Mouse (Mus musculus): ENCODE results near the gene Foxm1. TPM values are rescaled to one million over a fixed set of nuclear protein-coding genes. Genes with fewer than 3 reads are reported as not detected.
A peak's percentile ranks its signal among the peaks of the same experiment; 100 is the strongest.

The Foxm1 gene
- polyA plus RNA-seq, 1 experiment from 2014 or later, result 23.2 TPM

GRCm38 (mm10) chr6:128408544-128409125 is 45.9 kb downstream of the Foxm1 start:
- H3K36me3 ChIP-seq, result peaks cover 34% of the 10 kb centered on the region
- no peak overlapping the region for H3K4me2 ChIP-seq

GRCm38 (mm10) chr6:128410305-128410704 is 47.5 kb downstream of the Foxm1 start:
- Histone ChIP-seq H3K9me3 (no peaks in the 10 kb centered on the region), H3K36me3 (peaks cover 34% of the 10 kb centered on the region)

More at GRCm38 (mm10) chr6:128408544-128409125, 45.9 kb downstream of the Foxm1 start:
- no peaks in the 10 kb centered on the region for H3K27me3 ChIP-seq (replicated peaks)
- no peak for ATAC-seq (ENCODE audit: insufficient read depth, low FRiP score, low read depth)
- no peak overlapping the region for H3K27ac ChIP-seq
- no peak overlapping the region for H3K4me3 ChIP-seq (replicated peaks)
- H3K9ac ChIP-seq, result no peak overlapping the region
- no peaks in the 10 kb centered on the region for H3K9me3 ChIP-seq
- no peaks in the 10 kb centered on the region for H3K4me1 ChIP-seq
- WGBS, result 87% methylated on average over 7 of the region's 7 CpGs

GRCm38 (mm10) chr6:128411115-128411514 is 48.3 kb downstream of the Foxm1 start:
- Histone ChIP-seq H3K4me3 (replicated peaks) (no peak overlapping the region), H3K36me3 (peaks cover 34% of the 10 kb centered on the region), H3K9ac (no peak overlapping the region), H3K9me3 (no peaks in the 10 kb centered on the region), H3K27me3 (replicated peaks) (no peaks in the 10 kb centered on the region), H3K4me2 (no peak overlapping the region), H3K4me1 (no peaks in the 10 kb centered on the region), H3K27ac (no peak overlapping the region)
- WGBS, result 14% methylated on average over 3 of the region's 3 CpGs
- no peak for ATAC-seq (ENCODE audit: insufficient read depth, low FRiP score, low read depth)

More at GRCm38 (mm10) chr6:128410305-128410704, 47.5 kb downstream of the Foxm1 start:
- WGBS, result 95% methylated on average over 13 of the region's 13 CpGs
- Histone ChIP-seq H3K4me1 (no peaks in the 10 kb centered on the region), H3K4me2 (no peak overlapping the region), H3K9ac (no peak overlapping the region), H3K27me3 (replicated peaks) (no peaks in the 10 kb centered on the region), H3K27ac (no peak overlapping the region), H3K4me3 (replicated peaks) (no peak overlapping the region)
- no peak for ATAC-seq (ENCODE audit: insufficient read depth, low FRiP score, low read depth)

GRCm38 (mm10) chr6:128416169-128416568 is 53.4 kb downstream of the Foxm1 start:
- H3K4me2 ChIP-seq, result no peak overlapping the region
- no peak for ATAC-seq (ENCODE audit: insufficient read depth, low FRiP score, low read depth)
- no peak overlapping the region for H3K4me3 ChIP-seq (replicated peaks)

GRCm38 (mm10) chr6:128418076-128418475 is 55.3 kb downstream of the Foxm1 start:
- H3K27me3 ChIP-seq (replicated peaks), result no peaks in the 10 kb centered on the region
- ATAC-seq (ENCODE audit: insufficient read depth, low FRiP score, low read depth), result no peak
- WGBS, result 89% methylated on average over 1 of the region's 1 CpGs
- H3K9ac ChIP-seq, result no peak overlapping the region
- no peak overlapping the region for H3K4me2 ChIP-seq
- H3K36me3 ChIP-seq, result no peaks in the 10 kb centered on the region
- no peak overlapping the region for H3K27ac ChIP-seq
- H3K9me3 ChIP-seq, result no peaks in the 10 kb centered on the region
- no peak overlapping the region for H3K4me3 ChIP-seq (replicated peaks)
- H3K4me1 ChIP-seq, result no peaks in the 10 kb centered on the region

More at GRCm38 (mm10) chr6:128416169-128416568, 53.4 kb downstream of the Foxm1 start:
- H3K9me3 ChIP-seq, result no peaks in the 10 kb centered on the region
- no peak overlapping the region for H3K27ac ChIP-seq
- H3K27me3 ChIP-seq (replicated peaks), result no peaks in the 10 kb centered on the region
- H3K9ac ChIP-seq, result no peak overlapping the region
- peaks cover 7% of the 10 kb centered on the region for H3K36me3 ChIP-seq
- H3K4me1 ChIP-seq, result no peaks in the 10 kb centered on the region
- WGBS, result 85% methylated on average over 5 of the region's 5 CpGs

- Histone ChIP-seq H3K4me1 (no peaks in the 10 kb centered on the region), H3K27ac (0 out of 2 replicates have a peak overlapping the region, but pooled peaks have one; percentile 3), H3K9me3 (no peaks in the 10 kb centered on the region), H3K27me3 (replicated peaks) (no peaks in the 10 kb centered on the region), H3K36me3 (no peaks in the 10 kb centered on the region), H3K4me2 (no peak overlapping the region), H3K4me3 (replicated peaks) (no peak overlapping the region), H3K9ac (no peak overlapping the region)
- no peak for ATAC-seq (ENCODE audit: insufficient read depth, low FRiP score, low read depth)
- WGBS, result 71% methylated on average over 2 of the region's 2 CpGs
Observed at GRCm38 (mm10) chr6:128421036-128421435, 58.3 kb downstream of the Foxm1 start.

- WGBS, result 93% methylated on average over 3 of the region's 3 CpGs
- H3K9ac ChIP-seq, result no peak overlapping the region
- H3K27me3 ChIP-seq (replicated peaks), result no peaks in the 10 kb centered on the region
- no peaks in the 10 kb centered on the region for H3K9me3 ChIP-seq
- no peaks in the 10 kb centered on the region for H3K4me1 ChIP-seq
- 0 out of 2 replicates have a peak overlapping the region, but pooled peaks have one; percentile 3 for H3K27ac ChIP-seq
- H3K4me2 ChIP-seq, result no peak overlapping the region
- ATAC-seq (ENCODE audit: insufficient read depth, low FRiP score, low read depth), result no peak
- no peaks in the 10 kb centered on the region for H3K36me3 ChIP-seq
- no peak overlapping the region for H3K4me3 ChIP-seq (replicated peaks)
Observed at GRCm38 (mm10) chr6:128421480-128421879, 58.7 kb downstream of the Foxm1 start.

- H3K9ac ChIP-seq, result peak overlapping the region; percentile 65; the same call in 1 of the 2 replicates
- ATAC-seq (ENCODE audit: insufficient read depth, low FRiP score, low read depth), result peak; percentile 57; the same call in 1 of the 2 replicates
- H3K9me3 ChIP-seq, result no peaks in the 10 kb centered on the region
- peak overlapping the region; percentile 72 for H3K4me2 ChIP-seq
- 34% methylated on average over 15 of the region's 16 CpGs for WGBS
- H3K27me3 ChIP-seq (replicated peaks), result no peaks in the 10 kb centered on the region
- H3K36me3 ChIP-seq, result peaks cover 9% of the 10 kb centered on the region; the same call in 1 of the 2 replicates
- peak overlapping the region; percentile 97 for H3K27ac ChIP-seq
- no peaks in the 10 kb centered on the region for H3K4me1 ChIP-seq
- H3K4me3 ChIP-seq (replicated peaks), result peak overlapping the region; percentile 71
Observed at GRCm38 (mm10) chr6:128423496-128424268, 60.9 kb downstream of the Foxm1 start.

- no peaks in the 10 kb centered on the region for H3K9me3 ChIP-seq
- no peaks in the 10 kb centered on the region for H3K4me1 ChIP-seq
- H3K4me3 ChIP-seq (replicated peaks), result peak within 1 kb of the TSS; percentile 71
- H3K4me2 ChIP-seq, result peak within 1 kb of the TSS; percentile 72
- peak within 1 kb of the TSS; percentile 65; the same call in 1 of the 2 replicates for H3K9ac ChIP-seq
- peaks cover 15% of the 10 kb centered on the region; the same call in 1 of the 2 replicates for H3K36me3 ChIP-seq
- peak; percentile 93 for ATAC-seq (ENCODE audit: insufficient read depth, low FRiP score, low read depth)
- peak within 1 kb of the TSS; percentile 97 for H3K27ac ChIP-seq
- H3K27me3 ChIP-seq (replicated peaks), result no peaks in the 10 kb centered on the region
- under 1% methylated on average over 42 of the region's 42 CpGs for WGBS
Observed at GRCm38 (mm10) chr6:128424269-128425019, 61.7 kb downstream of the Foxm1 start, which contains the start of gene Itfg2. TSS of gene Itfg2 (minus strand) at chr6:128424931.

GRCm38 (mm10) chr6:128425046-128425445 is 62.3 kb downstream of the Foxm1 start:
- peak overlapping the region; percentile 71 for H3K4me3 ChIP-seq (replicated peaks)
- peak overlapping the region; percentile 72 for H3K4me2 ChIP-seq
- ATAC-seq (ENCODE audit: insufficient read depth, low FRiP score, low read depth), result no peak
- H3K9ac ChIP-seq, result peak overlapping the region; percentile 65; the same call in 1 of the 2 replicates
- peaks cover 17% of the 10 kb centered on the region for H3K36me3 ChIP-seq
- H3K4me1 ChIP-seq, result no peaks in the 10 kb centered on the region
- WGBS, result 18% methylated on average over 9 of the region's 9 CpGs
- H3K27ac ChIP-seq, result peak overlapping the region; percentile 97; the same call in 1 of the 2 replicates
- no peaks in the 10 kb centered on the region for H3K27me3 ChIP-seq (replicated peaks)
- H3K9me3 ChIP-seq, result no peaks in the 10 kb centered on the region

Measured in stomach, embryonic 15.5 days (tissue).